Mouse (Mus musculus): ENCODE results near the gene Ubr1. TPM values are rescaled to one million over a fixed set of nuclear protein-coding genes. Genes with fewer than 3 reads are reported as not detected.

Ubr1 gene
- total and polyA plus RNA-seq, 3 experiments, result 10.7 to 18.1 (median 16.0) TPM

GRCm38 (mm10) chr2:121017151-121017550 lies 46.6 kb upstream of the Ubr1 start:
- no peak for TF ChIP-seq RCOR1 (conservative IDR thresholded peaks at IDR 0.05; ENCODE audit: low read depth, low read length)
- no peak for TF ChIP-seq NRF1 (IDR thresholded peaks at IDR 0.05; ENCODE audit: low read depth, low read length)
- TF ChIP-seq EP300 (IDR thresholded peaks at IDR 0.05; ENCODE audit: low read length), result no peak
- TF ChIP-seq RAD21 (IDR thresholded peaks at IDR 0.05; ENCODE audit: low read depth, low read length), result no peak
- no peak for TF ChIP-seq HCFC1 (IDR thresholded peaks at IDR 0.05; ENCODE audit: low read depth, low read length)
- TF ChIP-seq GABPA (IDR thresholded peaks at IDR 0.05; ENCODE audit: insufficient replicate concordance, low read depth, low read length), result no peak
- TF ChIP-seq ZMIZ1 (IDR thresholded peaks at IDR 0.05; ENCODE audit: low read depth, low read length), result no peak
- TF ChIP-seq BHLHE40 (IDR thresholded peaks at IDR 0.05; ENCODE audit: low read depth, low read length), result no peak
- TF ChIP-seq CTCF (conservative IDR thresholded peaks at IDR 0.05 in 1 of 2, IDR thresholded peaks at IDR 0.05 in 1 of 2; ENCODE audit: low read depth in 2 of 2, low read length in 2 of 2), result no peak
- no peak for TF ChIP-seq POLR2A (IDR thresholded peaks at IDR 0.05; ENCODE audit: low read depth, low read length)
- TF ChIP-seq ELF1 (IDR thresholded peaks at IDR 0.05; ENCODE audit: low read depth, low read length), result no peak
- H3K9me3 ChIP-seq (replicated peaks; ENCODE audit: low read length), result peaks cover 9% of the 10 kb centered on the region
- peaks cover 26 to 49% of the 10 kb centered on the region in 2 experiments for H3K36me3 ChIP-seq (replicated peaks in 1 of 2; ENCODE audit: control insufficient read depth in 1 of 2, insufficient read depth in 1 of 2, low read length in 1 of 2)
- no peak for DNase-seq (ENCODE audit: extremely low read depth)
- dilution Hi-C loops (cut with MboI; ENCODE audit: extremely low pct_ligation_motif_present, extremely low pct_unique_long_range_greater_than_20kb, low sequenced_read_pairs), result no loop called here
- no peak overlapping the region for H3K9ac ChIP-seq (ENCODE audit: insufficient read depth, low read depth)
- H3K27ac ChIP-seq (ENCODE audit: insufficient read depth, low read depth), result no peak overlapping the region
- in situ Hi-C loops (cut with MboI; ENCODE audit: low pct_ligation_motif_present, low pct_unique_long_range_greater_than_20kb, low sequenced_read_pairs), result no loop called here
- H3K4me3 ChIP-seq (replicated peaks in 1 of 3; ENCODE audit: low read depth in 2 of 3, low read length in 2 of 3, poor library complexity in 1 of 3), result no peak overlapping the region
- no peaks in the 10 kb centered on the region for H3K27me3 ChIP-seq (replicated peaks)
- H3K79me2 ChIP-seq (replicated peaks; ENCODE audit: control insufficient read depth, extremely low read depth, insufficient read depth, poor library complexity, severe bottlenecking), result no peaks in the 10 kb centered on the region
- peaks cover 0 to 12% of the 10 kb centered on the region in 2 experiments; a peak in 1 of 4 replicates for H3K4me1 ChIP-seq (ENCODE audit: control insufficient read depth in 1 of 2, insufficient read depth in 2 of 2)
- no peak overlapping the region for H3K4me2 ChIP-seq (ENCODE audit: insufficient read depth, low read depth, poor library complexity, severe bottlenecking)

GRCm38 (mm10) chr2:121016226-121016625 lies 45.7 kb upstream of the Ubr1 start:
- H3K9me3 ChIP-seq (replicated peaks; ENCODE audit: low read length), result peaks cover 9% of the 10 kb centered on the region
- H3K4me3 ChIP-seq (replicated peaks in 1 of 3; ENCODE audit: low read depth in 2 of 3, low read length in 2 of 3, poor library complexity in 1 of 3), result no peak overlapping the region
- H3K4me2 ChIP-seq (ENCODE audit: insufficient read depth, low read depth, poor library complexity, severe bottlenecking), result no peak overlapping the region
- peaks cover 0 to 12% of the 10 kb centered on the region in 2 experiments; a peak in 1 of 4 replicates for H3K4me1 ChIP-seq (ENCODE audit: control insufficient read depth in 1 of 2, insufficient read depth in 2 of 2)
- peaks cover 30 to 56% of the 10 kb centered on the region in 2 experiments for H3K36me3 ChIP-seq (replicated peaks in 1 of 2; ENCODE audit: control insufficient read depth in 1 of 2, insufficient read depth in 1 of 2, low read length in 1 of 2)
- dilution Hi-C loops (cut with MboI; ENCODE audit: extremely low pct_ligation_motif_present, extremely low pct_unique_long_range_greater_than_20kb, low sequenced_read_pairs), result no loop called here
- H3K79me2 ChIP-seq (replicated peaks; ENCODE audit: control insufficient read depth, extremely low read depth, insufficient read depth, poor library complexity, severe bottlenecking), result no peaks in the 10 kb centered on the region
- no peak overlapping the region for H3K27ac ChIP-seq (ENCODE audit: insufficient read depth, low read depth)
- in situ Hi-C loops (cut with MboI; ENCODE audit: low pct_ligation_motif_present, low pct_unique_long_range_greater_than_20kb, low sequenced_read_pairs), result no loop called here
- H3K9ac ChIP-seq (ENCODE audit: insufficient read depth, low read depth), result no peak overlapping the region
- no peak for DNase-seq (ENCODE audit: extremely low read depth)
- H3K27me3 ChIP-seq (replicated peaks), result no peaks in the 10 kb centered on the region
- TF ChIP-seq ETS1 (conservative IDR thresholded peaks at IDR 0.05; ENCODE audit: low read depth, low read length) (no peak), POLR2A (IDR thresholded peaks at IDR 0.05; ENCODE audit: low read depth, low read length) (no peak), JUND (conservative IDR thresholded peaks at IDR 0.05; ENCODE audit: low read depth, low read length) (no peak), RCOR1 (conservative IDR thresholded peaks at IDR 0.05; ENCODE audit: low read depth, low read length) (no peak), MAZ (IDR thresholded peaks at IDR 0.05; ENCODE audit: low read depth, low read length) (no peak), PAX5 (IDR thresholded peaks at IDR 0.05; ENCODE audit: low read length) (no peak), MAX (IDR thresholded peaks at IDR 0.05; ENCODE audit: low read length) (no peak), MYC (IDR thresholded peaks at IDR 0.05; ENCODE audit: low read depth, low read length) (no peak), USF1 (IDR thresholded peaks at IDR 0.05; ENCODE audit: low read depth, low read length) (no peak), TBP (conservative IDR thresholded peaks at IDR 0.05; ENCODE audit: low read depth, low read length) (no peak), UBTF (IDR thresholded peaks at IDR 0.05; ENCODE audit: low read depth, low read length) (no peak)

Measured in CH12.LX (cell line).